Mouse (Mus musculus): ENCODE data around the gene Sgta.

DNA sequence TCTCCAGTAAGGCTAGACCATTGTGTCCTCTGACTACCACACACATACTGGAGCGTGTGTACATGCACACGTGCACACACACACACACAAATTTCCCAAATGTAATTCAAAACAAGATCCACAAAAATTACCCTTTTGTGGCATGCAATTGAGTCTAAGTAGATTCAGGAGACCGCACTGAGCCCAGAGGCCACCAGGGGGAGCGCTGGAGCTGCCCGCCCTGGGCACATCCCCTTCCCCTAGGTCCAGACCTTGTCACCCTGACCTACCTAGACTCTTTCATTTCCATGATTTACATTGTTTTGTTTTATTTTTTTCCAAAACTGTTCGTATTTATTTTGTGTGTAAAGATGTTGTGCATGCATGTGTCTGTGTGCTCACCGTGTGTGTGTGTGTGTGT is 43.3 kb downstream of the Sgta start:
- TF ChIP-seq CTCF (IDR thresholded peaks at IDR 0.05; ENCODE audit: extremely low read depth, insufficient read depth, low read length) (peak; percentile 67), POLR2A (IDR thresholded peaks at IDR 0.05; ENCODE audit: extremely low read depth, insufficient read depth, low read length) (no peak)
